Mouse (Mus musculus) embryo, embryonic 11 days (tissue): ENCODE results near the gene Rpl28.

Experiments
- DNase-seq: peaks from one replicate; pipeline ENCODE4 v3.0.0-alpha.2; 2015

Gene Rpl28

DNA sequence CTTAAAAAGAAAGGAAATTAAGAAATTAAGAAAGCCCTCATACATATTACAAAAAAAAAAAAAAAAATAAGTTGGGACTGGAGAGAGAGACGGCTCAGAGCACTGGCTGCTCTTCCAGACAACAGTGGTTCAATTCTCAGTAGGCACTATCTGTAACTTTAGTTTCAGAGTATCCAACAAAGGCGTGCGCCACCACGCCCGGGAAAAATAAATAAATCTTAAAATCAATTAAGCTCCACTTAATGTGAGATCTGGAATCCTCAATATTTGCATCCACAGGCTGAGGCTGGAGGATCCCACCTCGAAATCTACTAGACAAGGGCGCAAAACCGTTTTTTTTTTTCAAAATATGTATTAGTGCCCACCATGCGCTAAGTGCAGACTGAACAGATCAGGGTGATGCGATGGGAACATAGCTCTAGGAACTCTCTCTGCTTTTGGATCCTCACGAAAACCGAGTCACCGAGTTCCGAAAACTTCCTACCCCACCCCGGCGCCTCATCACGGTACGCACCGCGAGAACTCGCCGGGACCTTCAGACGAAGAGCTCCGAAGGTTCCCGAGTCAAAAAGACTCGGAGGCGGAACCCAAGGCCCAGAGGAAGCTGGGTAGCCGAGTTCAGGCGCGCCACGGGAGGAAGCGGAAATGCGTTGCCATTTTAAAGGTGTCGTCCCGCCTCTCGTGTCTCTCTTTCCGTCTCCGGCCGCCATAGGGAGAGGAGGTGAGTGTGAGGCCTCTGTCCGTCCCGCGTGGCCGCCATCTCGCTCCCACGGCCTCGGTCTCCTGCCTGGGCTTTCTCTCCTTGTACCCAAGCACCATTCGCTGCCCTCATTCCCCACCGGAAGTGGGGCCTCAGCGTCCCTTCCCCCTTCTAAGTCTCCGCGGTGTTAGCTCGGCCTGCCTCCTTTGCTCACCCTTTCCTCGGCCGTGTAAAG lies at the start of gene Rpl28:
Gene Rpl28 (plus strand): TSS at position 597 of the 935 bp plus-strand sequence.
- peak; percentile 99 for DNase-seq

DNA sequence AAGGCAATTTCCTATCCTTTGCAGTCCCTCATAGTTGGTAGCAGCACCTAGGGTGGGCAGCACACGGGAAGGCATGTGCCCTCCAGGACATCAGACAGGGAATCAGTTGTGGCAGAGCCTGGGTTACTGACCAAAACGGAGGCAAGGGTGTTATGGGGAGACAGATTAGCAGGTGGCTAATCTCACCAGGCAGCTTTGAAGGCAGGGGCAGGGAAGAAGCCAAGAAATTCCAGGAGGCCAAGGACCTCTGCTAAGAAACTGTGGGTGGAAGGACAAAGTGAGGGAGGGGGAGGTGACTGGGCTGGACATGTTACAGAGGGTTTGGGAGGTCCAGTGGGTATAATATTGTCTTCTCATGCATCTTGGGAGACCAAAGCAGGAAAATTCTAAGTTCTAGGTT lies 49.3 kb upstream of the Rpl28 start:
- no peak for DNase-seq

DNA sequence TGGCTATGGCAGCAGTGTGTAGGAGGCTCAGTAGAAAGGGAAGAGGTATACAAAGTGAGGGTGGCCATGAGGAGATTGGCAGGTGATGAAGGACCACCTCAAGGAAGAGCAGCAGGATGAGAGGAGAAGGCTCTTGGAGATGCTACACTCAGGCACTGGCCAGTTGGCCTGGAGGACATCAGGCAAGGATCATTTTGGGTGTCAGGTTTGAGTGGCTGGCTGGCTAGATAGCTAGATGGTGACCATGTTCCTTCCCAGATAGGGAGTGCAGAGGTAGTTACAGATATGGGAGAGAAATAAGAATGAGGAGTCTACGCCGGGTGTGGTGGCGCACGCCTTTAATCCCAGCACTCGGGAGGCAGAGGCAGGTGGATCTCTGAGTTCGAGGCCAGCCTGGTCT lies 47.8 kb upstream of the Rpl28 start:
- DNase-seq: no peak

GRCm38 (mm10) chr7:4746326-4746980 lies 46.2 kb upstream of the Rpl28 start:
- no peak for DNase-seq

DNA sequence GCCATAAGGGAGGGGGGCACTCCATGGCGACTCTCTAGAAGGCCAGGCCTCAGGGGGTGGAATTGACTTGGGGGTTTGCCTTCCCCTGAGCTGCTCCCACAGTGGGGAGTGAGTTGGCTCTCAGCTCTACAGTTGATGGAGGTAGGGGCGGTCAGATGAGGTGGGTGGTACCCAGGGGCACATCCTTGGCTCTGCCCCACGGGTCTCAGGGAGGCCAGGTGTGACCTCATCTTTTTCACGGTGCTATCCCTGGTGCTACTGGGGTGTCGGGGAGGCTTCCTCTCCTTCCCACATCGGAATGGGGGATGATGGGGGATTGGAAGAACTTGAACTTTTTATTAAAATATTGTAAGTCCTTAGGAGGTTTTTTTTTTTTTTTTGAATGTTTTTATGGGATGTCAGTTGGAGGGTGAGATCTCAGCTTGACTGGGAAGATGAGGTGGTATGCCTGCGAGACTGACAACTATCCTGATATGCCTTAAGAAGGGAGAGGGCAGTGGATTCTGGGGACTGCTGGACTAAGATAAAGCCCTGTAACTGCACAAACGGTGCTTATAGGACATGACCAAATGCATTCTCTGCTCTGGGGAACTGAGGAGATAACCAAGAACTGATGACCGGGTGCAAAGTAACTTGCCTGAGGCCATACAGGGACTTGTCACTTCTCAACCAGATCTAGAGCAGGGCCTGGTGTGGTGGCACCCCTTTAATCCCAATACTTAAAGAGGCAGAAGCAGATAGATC lies 45.3 kb upstream of the Rpl28 start:
- no peak for DNase-seq

- DNase-seq: no peak
These were observed 44.4 kb upstream of the Rpl28 start for GRCm38 (mm10) chr7:4748321-4748720.

GRCm38 (mm10) chr7:4749169-4749568 lies 43.5 kb upstream of the Rpl28 start:
- DNase-seq: no peak

GRCm38 (mm10) chr7:4751971-4752820 lies 40.5 kb upstream of the Rpl28 start:
- peak; percentile 71 for DNase-seq

DNA sequence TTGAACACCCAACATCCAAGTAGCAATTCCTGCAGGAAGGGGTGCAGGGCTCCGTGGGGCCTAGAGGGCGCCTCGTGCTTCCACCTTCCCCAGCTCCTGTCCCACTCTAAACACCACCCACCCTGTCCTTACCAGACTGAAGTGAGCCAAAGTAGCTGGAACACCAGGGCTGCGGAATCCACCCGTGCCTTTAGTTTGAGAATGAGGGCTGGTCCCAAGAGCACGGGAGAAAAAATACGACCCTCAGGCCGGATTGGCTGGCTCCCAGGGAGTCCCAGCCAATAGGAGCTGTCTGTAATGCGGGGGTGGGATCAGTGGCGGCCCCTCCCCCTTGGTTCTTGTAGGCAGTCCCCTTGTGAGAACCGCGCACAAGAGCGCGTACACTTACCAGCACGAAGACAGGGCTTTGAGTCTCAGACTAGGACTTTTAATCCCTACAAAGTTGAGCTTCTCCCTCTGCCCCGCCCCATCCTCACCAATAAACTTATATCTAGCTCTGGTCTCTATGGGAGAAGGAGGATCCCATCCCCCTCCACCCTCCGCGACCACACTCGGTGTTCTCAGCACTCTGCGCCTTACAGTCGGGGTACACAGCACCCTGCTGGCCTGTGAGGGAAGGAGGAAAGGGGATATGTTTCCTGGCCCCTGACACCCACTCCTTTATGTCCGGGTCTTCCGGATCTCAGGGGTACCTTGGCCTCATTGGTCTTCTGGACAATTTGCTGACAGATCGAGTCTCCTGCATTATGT lies 39.7 kb upstream of the Rpl28 start, which contains the start of gene Cox6b2:
Gene Cox6b2 (minus strand): TSS at position 274 of the 750 bp plus-strand sequence.
- DNase-seq: peak; percentile 94

- DNase-seq: no peak
These were observed 33.0 kb upstream of the Rpl28 start for GRCm38 (mm10) chr7:4759670-4760069.

GRCm38 (mm10) chr7:4764946-4765710 lies 27.5 kb upstream of the Rpl28 start:
- no peak for DNase-seq

- no peak for DNase-seq
These were observed 21.5 kb upstream of the Rpl28 start, which contains the start of gene Fam71e2 for GRCm38 (mm10) chr7:4771202-4771601. Gene Fam71e2, minus strand, starts transcription at chr7:4771302.

- no peak for DNase-seq
These were observed 16.5 kb upstream of the Rpl28 start for GRCm38 (mm10) chr7:4776131-4776530.

- DNase-seq: peak; percentile 88
These were observed 15.5 kb upstream of the Rpl28 start for GRCm38 (mm10) chr7:4776861-4777830.

GRCm38 (mm10) chr7:4777851-4778637 lies 14.6 kb upstream of the Rpl28 start:
- DNase-seq: no peak

- DNase-seq: no peak
These were observed 12.8 kb upstream of the Rpl28 start for GRCm38 (mm10) chr7:4779921-4780320.

- no peak for DNase-seq
These were observed 10.5 kb upstream of the Rpl28 start for GRCm38 (mm10) chr7:4782130-4782529.

DNA sequence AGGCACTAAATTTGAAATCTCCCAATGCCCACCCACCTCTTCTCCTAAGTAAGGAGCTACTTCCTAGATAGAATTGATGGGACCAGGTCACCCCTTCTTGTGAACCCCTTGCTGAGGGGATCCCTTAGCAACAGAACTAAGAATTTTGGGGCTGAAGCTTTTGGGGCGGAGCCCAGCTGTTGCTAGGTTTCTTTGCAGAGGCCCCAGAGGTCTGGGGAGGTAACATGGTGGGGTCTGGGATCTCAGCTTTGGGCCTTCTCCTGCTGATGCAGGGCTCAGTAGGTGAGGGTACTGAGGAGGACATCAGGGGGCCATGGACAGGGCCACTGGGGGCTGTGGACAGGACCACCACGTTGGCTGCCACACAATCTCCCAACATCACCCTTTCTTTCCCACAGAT lies 9.9 kb upstream of the Rpl28 start, which contains the start of the genes Il11 and Tmem190:
Gene Il11 (minus strand): TSS at position 101 of the 400 bp plus-strand sequence.
Gene Tmem190 (plus strand): TSS at position 179 of the 400 bp plus-strand sequence.
- no peak for DNase-seq
